Mouse (Mus musculus): ENCODE measurements around the gene Slc39a9. TPM values are rescaled to one million over a fixed set of nuclear protein-coding genes. Genes with fewer than 3 reads are reported as not detected.
A peak's percentile ranks its signal among the peaks of the same experiment; 100 is the strongest.

Slc39a9 gene
- 26.1 and 27.5 TPM in 2 replicates for polyA plus RNA-seq (2015; fragmentation: Nextera tagmentation; extraction: Ambion mirVana)

DNA sequence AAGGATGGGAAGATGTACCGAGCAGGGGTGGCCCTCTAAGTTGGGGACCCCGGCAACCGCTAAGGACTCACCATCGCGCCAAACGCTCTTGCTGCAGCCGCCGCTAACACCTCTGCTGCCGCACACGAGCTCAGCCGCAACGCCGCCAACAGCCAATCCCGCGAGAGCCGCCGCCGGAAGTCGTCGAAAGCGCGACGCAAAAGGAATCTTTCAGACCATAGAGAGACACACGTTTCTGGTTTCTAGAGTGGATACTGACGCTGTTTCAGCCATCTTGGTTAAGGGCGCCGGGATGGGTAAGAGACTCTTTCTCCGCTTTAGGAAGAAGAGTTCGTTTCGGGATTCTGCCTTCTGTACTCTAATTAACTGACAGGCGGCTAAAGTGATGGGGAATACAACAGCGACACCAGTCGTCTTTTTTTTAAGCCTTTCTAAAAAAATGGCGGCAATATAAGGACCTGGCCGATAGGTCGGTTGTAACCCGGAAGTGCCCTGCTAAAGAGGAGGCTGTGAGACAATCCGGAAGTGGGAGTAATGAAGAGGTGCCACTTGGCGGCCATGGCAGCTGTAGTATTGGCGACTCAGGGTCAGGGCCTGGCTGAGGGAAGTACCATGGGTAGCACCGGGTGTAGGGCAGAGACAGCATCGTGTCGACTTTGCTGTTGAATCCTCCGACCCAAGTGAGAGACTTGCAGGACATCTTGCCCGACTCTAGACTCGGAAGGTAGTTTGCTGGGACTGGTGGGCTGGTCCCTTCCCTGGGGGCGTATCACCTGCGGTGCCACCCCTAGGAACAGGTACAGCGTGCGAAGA, at the start of gene Slc39a9, which contains the start of gene Erh:
Gene Slc39a9 (plus strand): TSS at position 191 of the 813 bp plus-strand sequence.
Gene Erh (minus strand): TSS at position 649 of the 813 bp plus-strand sequence.
- Histone ChIP-seq H3K9me3 (no peaks in the 10 kb centered on the region), H3K9ac (replicated peaks) (peak within 1 kb of the TSS; percentile 97), H3K4me2 (replicated peaks) (peak within 1 kb of the TSS; percentile 97), H3K27me3 (no peaks in the 10 kb centered on the region), H3K4me3 (replicated peaks) (peak within 1 kb of the TSS; percentile 99), H3K27ac (peak within 1 kb of the TSS; percentile 91), H3K36me3 (peaks cover 33% of the 10 kb centered on the region), H3K4me1 (replicated peaks) (peaks cover 51% of the 10 kb centered on the region)
- WGBS = under 1% methylated on average over 50 of the region's 50 CpGs
- peak; percentile 98 for ATAC-seq

DNA sequence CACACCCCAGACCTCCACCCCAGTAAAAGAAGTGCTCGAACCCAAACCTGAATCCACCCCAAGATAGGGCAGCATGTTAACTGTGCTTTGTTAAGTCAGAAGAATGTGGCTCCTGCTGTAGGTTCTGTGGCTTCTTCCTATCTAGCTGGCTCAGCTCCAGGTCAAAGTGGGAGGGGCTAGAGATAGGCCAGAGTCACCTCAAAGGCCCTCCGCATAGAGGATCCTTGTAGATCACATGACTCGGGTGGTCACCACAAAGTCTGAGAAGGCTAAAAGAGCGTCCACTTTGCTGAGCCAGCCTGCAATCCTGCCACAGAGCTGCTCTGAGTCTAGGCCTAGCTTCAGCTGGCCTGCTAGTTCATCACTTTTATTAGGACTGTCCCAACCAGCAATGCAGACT, 49.5 kb upstream of the Slc39a9 start:
- Histone ChIP-seq H3K4me3 (replicated peaks) (no peak overlapping the region), H3K9ac (replicated peaks) (no peak overlapping the region), H3K27ac (no peak overlapping the region), H3K4me1 (replicated peaks) (no peaks in the 10 kb centered on the region), H3K27me3 (no peaks in the 10 kb centered on the region), H3K36me3 (peaks cover 62% of the 10 kb centered on the region), H3K9me3 (no peaks in the 10 kb centered on the region), H3K4me2 (replicated peaks) (no peak overlapping the region)
- whole genome bisulfite sequencing = 91% methylated on average over 4 of the region's 4 CpGs
- no peak for ATAC-seq

DNA sequence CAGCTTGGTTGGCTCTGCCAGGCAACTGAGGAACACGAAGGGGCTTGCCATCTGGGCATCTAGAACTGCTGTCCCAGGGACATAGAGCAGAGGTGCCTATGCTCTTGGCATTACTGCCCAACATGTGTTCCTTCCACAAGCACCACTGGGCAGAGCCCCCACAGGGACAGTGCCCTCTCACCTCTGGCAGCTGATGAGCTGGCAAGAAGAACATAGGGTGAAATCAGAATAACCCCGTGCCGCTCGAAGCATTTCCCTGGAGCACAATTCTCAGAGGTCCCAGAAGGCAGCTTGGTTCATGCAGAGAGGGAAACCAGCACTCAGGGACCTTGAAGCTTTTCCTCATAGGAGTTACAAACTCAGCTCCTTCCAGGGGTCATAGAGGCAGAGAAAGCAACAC, 48.9 kb upstream of the Slc39a9 start:
- Histone ChIP-seq H3K4me3 (replicated peaks) (no peak overlapping the region), H3K36me3 (peaks cover 62% of the 10 kb centered on the region), H3K9me3 (no peaks in the 10 kb centered on the region), H3K9ac (replicated peaks) (no peak overlapping the region; the same call in 1 of the 2 replicates), H3K4me1 (replicated peaks) (no peaks in the 10 kb centered on the region), H3K27me3 (no peaks in the 10 kb centered on the region), H3K27ac (no peak overlapping the region), H3K4me2 (replicated peaks) (no peak overlapping the region)
- WGBS = 92% methylated on average over 4 of the region's 4 CpGs
- ATAC-seq = no peak

DNA sequence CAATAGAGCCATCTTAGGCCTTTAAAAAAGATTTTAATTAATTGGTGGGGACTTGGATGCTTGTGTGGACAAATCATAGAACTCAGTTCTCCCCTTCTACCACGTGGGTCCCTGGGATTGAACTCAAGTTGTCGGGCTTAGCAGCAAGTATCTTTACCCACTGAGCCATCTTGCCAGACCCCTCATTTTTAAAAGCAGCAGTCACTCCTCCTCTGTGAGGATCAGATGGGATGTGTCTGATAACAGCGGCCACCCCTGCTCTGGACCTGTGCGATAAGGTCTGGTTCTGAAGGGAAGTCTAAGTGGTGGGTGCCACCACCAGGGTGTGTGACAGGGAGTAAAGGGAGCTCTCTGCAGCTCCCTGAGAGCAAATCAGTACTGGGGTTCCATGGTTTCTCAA, 48.1 kb upstream of the Slc39a9 start:
- peaks cover 54% of the 10 kb centered on the region for H3K36me3 ChIP-seq

DNA sequence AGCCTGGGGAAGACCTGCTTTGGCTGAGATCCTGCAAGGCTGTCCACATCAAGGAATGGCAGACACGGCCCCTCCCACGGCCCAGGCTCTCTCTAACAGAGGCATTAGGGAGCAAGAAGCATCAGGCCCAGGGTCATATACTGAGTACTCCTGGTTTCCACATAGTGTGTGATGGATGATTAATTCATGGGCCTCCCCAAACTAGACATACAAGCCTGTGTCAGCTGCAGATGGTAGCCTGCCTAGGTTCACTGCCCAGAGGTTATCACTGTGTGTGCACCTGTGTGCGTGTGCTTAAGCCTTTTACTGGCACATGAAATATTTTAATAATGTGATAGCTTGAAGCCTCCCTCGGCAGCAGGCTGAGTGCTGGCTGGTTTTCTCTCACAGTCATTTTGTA, 47.7 kb upstream of the Slc39a9 start:
- H3K36me3 ChIP-seq = peaks cover 54% of the 10 kb centered on the region
- WGBS = 88% methylated on average over 4 of the region's 4 CpGs
- H3K4me3 ChIP-seq (replicated peaks) = no peak overlapping the region

More for the DNA sequence above, 48.1 kb upstream of the Slc39a9 start:
- ATAC-seq = no peak
- Histone ChIP-seq H3K9ac (replicated peaks) (no peak overlapping the region), H3K4me1 (replicated peaks) (no peaks in the 10 kb centered on the region), H3K4me3 (replicated peaks) (no peak overlapping the region), H3K9me3 (no peaks in the 10 kb centered on the region), H3K27me3 (no peaks in the 10 kb centered on the region), H3K4me2 (replicated peaks) (no peak overlapping the region), H3K27ac (no peak overlapping the region)
- WGBS = 91% methylated on average over 4 of the region's 4 CpGs

DNA sequence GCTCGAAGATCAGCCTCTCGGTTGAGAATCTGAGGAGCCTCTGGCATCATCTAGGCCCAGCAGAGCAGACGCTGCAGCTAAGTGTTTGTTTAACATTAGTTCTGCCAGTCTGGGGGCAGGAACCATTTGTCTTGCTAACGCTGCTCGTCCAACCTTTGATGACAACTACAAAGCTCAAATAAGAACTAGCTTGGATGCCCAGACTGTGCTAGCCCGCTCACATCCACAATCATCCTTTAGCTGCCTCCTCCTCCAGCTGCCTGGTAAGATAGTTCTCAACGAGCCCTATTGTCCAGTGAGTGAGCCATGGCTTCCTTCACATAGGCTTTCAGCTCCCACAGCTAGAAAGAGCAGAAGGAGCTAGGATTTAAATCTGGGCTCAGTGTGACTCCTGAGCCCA, 45.4 kb upstream of the Slc39a9 start:
- H3K4me1 ChIP-seq (replicated peaks) = no peaks in the 10 kb centered on the region
- no peak overlapping the region for H3K9ac ChIP-seq (replicated peaks)
- no peak overlapping the region for H3K4me3 ChIP-seq (replicated peaks)
- ATAC-seq = no peak
- H3K27ac ChIP-seq = peak overlapping the region; percentile 40
- peaks cover 59% of the 10 kb centered on the region for H3K36me3 ChIP-seq
- H3K9me3 ChIP-seq = no peaks in the 10 kb centered on the region
- 31% methylated on average over 7 of the region's 7 CpGs for WGBS
- no peaks in the 10 kb centered on the region for H3K27me3 ChIP-seq
- H3K4me2 ChIP-seq (replicated peaks) = no peak overlapping the region

More for the DNA sequence above, 47.7 kb upstream of the Slc39a9 start:
- H3K4me1 ChIP-seq (replicated peaks) = no peaks in the 10 kb centered on the region
- no peaks in the 10 kb centered on the region for H3K27me3 ChIP-seq
- H3K4me2 ChIP-seq (replicated peaks) = no peak overlapping the region
- no peak overlapping the region for H3K27ac ChIP-seq
- ATAC-seq = no peak
- no peaks in the 10 kb centered on the region for H3K9me3 ChIP-seq
- no peak overlapping the region for H3K9ac ChIP-seq (replicated peaks)

DNA sequence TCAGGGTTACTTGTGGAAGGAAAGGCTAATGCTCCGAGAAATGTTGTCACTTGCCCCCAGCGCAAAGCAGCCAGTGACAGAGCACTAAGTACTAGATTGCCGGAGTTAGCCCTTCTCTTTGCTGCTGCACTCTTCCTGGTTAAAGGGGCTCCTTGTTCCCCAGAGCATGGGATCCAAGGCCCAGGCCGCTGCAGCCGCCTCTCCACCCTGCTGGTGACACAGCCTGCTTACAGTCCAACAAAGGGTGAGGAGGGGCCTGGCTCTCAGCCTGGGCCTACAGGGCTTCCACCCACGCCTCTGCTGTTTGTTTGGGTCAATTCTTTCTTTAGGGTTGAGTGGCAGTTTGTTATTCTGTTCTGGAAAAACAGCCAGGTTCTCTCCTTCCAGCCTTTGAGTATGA, 44.9 kb upstream of the Slc39a9 start:
- H3K36me3 ChIP-seq = peaks cover 54% of the 10 kb centered on the region
- H3K4me2 ChIP-seq (replicated peaks) = no peak overlapping the region
- H3K9me3 ChIP-seq = no peaks in the 10 kb centered on the region
- ATAC-seq = 0 out of 2 replicates have a peak, but pooled peaks have one; percentile 27
- H3K4me3 ChIP-seq (replicated peaks) = no peak overlapping the region
- no peaks in the 10 kb centered on the region for H3K4me1 ChIP-seq (replicated peaks)
- peak overlapping the region; percentile 40 for H3K27ac ChIP-seq
- H3K27me3 ChIP-seq = no peaks in the 10 kb centered on the region
- WGBS = 44% methylated on average over 6 of the region's 6 CpGs
- H3K9ac ChIP-seq (replicated peaks) = no peak overlapping the region

DNA sequence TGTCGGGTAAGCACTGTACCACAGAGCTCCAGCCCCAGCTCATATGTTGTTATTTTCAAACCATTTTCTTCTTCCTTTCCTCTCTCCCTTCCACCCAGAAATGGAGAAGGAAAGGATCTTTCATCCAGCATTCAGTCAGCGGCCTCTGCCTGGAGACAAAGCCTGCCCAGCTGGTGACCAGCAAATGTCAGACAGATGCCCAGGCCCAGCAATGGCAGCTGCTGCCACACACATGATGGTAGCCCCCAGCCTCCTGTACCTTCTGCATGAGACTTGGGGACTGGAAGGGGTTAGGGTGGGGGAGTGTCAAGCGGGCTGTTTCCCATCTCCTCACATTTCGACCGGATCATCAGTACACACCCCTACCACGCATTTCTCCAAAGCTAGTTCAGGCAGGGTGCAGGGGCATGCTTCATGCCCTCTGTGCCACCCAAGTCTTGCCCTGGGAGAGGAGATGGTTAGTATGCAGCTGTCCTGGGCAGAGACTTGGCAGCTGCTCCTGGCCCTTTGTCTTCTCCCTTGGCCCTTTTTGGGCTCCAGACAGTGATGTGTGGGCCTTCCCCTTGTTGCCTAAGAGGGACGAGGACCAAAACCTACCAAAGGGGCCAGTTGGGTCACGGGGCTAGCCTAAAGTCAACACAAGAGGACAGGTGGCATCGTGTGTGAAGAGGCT, 42.0 kb upstream of the Slc39a9 start:
- no peak for ATAC-seq
- no peak overlapping the region for H3K9ac ChIP-seq (replicated peaks)
- H3K4me1 ChIP-seq (replicated peaks) = no peaks in the 10 kb centered on the region
- H3K27ac ChIP-seq = no peak overlapping the region
- no peaks in the 10 kb centered on the region for H3K9me3 ChIP-seq
- H3K36me3 ChIP-seq = peaks cover 53% of the 10 kb centered on the region
- H3K4me2 ChIP-seq (replicated peaks) = no peak overlapping the region
- no peaks in the 10 kb centered on the region for H3K27me3 ChIP-seq
- no peak overlapping the region for H3K4me3 ChIP-seq (replicated peaks)
- WGBS = 89% methylated on average over 9 of the region's 9 CpGs

DNA sequence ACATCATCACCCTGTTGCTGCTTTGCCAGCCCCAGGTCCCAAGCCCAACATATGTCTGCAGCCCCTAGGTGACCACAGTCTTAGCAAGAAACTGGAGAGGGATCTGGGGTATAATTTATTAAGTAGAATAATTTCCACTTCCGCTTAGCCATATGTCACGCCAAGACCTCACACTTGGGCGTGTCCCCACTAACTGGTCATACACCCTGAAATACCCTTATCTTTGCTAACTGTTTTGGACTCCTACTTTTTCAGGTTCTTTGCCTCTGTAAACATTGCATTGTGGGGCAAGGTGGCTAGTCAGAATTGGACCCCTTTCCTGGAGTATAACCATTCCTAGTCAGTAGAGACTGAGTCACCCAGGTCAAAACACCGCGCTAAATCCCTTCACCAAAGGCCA, 41.3 kb upstream of the Slc39a9 start:
- H3K9me3 ChIP-seq = no peaks in the 10 kb centered on the region
- H3K4me3 ChIP-seq (replicated peaks) = no peak overlapping the region
- H3K27me3 ChIP-seq = no peaks in the 10 kb centered on the region
- peaks cover 49% of the 10 kb centered on the region for H3K36me3 ChIP-seq
- H3K27ac ChIP-seq = no peak overlapping the region
- H3K4me1 ChIP-seq (replicated peaks) = no peaks in the 10 kb centered on the region
- WGBS = 96% methylated on average over 5 of the region's 5 CpGs
- ATAC-seq = no peak
- H3K4me2 ChIP-seq (replicated peaks) = no peak overlapping the region
- H3K9ac ChIP-seq (replicated peaks) = no peak overlapping the region

DNA sequence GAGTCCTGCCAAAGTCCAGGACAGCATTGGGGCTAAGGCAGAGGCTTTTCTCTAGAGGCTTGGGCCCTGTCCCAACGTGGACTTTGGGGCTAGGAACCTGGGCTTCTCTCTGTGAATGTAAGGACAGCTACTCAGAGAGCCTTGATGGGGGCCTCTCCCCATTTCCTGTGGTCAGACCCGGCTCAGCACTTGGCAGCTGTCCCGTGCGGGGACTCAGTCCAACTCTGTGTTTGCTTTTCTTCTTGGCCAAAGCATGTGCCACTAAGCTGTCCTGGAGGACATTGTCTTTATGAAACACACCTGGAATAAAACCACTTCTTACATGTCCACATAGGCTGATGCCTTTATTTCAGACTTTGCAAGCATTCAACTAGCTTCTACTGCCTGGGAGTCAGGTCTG, 40.1 kb upstream of the Slc39a9 start:
- no peaks in the 10 kb centered on the region for H3K27me3 ChIP-seq
- no peaks in the 10 kb centered on the region for H3K9me3 ChIP-seq
- H3K9ac ChIP-seq (replicated peaks) = no peak overlapping the region
- ATAC-seq = no peak
- no peak overlapping the region for H3K4me2 ChIP-seq (replicated peaks)
- H3K4me1 ChIP-seq (replicated peaks) = no peaks in the 10 kb centered on the region
- no peak overlapping the region for H3K27ac ChIP-seq
- WGBS = 82% methylated on average over 4 of the region's 4 CpGs
- H3K4me3 ChIP-seq (replicated peaks) = no peak overlapping the region
- H3K36me3 ChIP-seq = peaks cover 42% of the 10 kb centered on the region

DNA sequence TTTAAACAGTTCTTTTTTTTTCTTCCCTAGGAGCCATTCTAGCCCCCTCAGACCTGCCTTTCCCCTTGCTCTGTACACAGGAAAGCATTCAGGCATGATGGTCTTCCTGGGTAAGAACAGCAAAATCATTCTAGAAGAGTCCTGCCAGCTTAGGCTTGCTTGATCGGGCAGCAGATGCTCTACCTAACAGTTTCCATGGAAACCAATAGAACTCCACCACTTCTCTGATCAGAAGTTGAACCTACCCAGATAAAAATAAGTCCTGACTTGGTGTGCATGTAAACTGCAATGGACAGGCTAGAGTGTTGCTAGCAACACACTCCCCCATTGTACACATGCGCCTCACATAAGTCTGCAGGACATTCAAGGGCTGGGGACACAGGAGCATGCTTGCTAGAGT, 39.5 kb upstream of the Slc39a9 start:
- no peak overlapping the region for H3K4me2 ChIP-seq (replicated peaks)
- H3K27me3 ChIP-seq = no peaks in the 10 kb centered on the region
- no peak overlapping the region for H3K4me3 ChIP-seq (replicated peaks)
- no peaks in the 10 kb centered on the region for H3K9me3 ChIP-seq
- ATAC-seq = no peak
- peaks cover 37% of the 10 kb centered on the region for H3K36me3 ChIP-seq
- H3K4me1 ChIP-seq (replicated peaks) = no peaks in the 10 kb centered on the region
- no peak overlapping the region for H3K27ac ChIP-seq
- 69% methylated on average over 2 of the region's 2 CpGs for WGBS
- no peak overlapping the region for H3K9ac ChIP-seq (replicated peaks)

DNA sequence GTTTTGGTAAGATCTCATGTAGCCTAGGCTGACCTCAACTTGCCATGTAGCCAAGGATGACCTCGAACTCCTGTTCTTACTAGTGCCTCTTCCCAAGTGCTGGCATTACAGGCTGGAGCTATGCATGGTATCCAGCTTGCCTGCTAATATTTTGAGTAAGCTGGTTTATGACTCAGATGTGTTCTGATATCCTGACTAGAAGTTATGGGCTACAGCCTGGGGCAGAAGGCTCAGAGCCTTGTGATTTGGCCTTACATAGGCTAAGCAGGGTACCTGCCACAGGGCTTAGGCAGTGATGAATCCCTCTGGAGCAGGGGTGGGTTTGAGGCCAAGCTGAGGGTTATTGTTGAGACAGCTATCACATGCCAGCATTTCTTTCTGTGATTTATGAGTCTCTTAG, 35.1 kb upstream of the Slc39a9 start:
- no peaks in the 10 kb centered on the region for H3K9me3 ChIP-seq
- 93% methylated on average over 1 of the region's 1 CpGs for WGBS

More for the DNA sequence above, 35.1 kb upstream of the Slc39a9 start:
- Histone ChIP-seq H3K27me3 (no peaks in the 10 kb centered on the region), H3K4me3 (replicated peaks) (no peak overlapping the region), H3K4me2 (replicated peaks) (no peak overlapping the region), H3K4me1 (replicated peaks) (no peaks in the 10 kb centered on the region), H3K36me3 (peaks cover 12% of the 10 kb centered on the region), H3K27ac (no peak overlapping the region), H3K9ac (replicated peaks) (no peak overlapping the region)
- no peak for ATAC-seq

Data from midbrain, embryonic 13.5 days (tissue).